17 mouse cellular contexts compared by ENCODE assay signal in the genomic region with DNA sequence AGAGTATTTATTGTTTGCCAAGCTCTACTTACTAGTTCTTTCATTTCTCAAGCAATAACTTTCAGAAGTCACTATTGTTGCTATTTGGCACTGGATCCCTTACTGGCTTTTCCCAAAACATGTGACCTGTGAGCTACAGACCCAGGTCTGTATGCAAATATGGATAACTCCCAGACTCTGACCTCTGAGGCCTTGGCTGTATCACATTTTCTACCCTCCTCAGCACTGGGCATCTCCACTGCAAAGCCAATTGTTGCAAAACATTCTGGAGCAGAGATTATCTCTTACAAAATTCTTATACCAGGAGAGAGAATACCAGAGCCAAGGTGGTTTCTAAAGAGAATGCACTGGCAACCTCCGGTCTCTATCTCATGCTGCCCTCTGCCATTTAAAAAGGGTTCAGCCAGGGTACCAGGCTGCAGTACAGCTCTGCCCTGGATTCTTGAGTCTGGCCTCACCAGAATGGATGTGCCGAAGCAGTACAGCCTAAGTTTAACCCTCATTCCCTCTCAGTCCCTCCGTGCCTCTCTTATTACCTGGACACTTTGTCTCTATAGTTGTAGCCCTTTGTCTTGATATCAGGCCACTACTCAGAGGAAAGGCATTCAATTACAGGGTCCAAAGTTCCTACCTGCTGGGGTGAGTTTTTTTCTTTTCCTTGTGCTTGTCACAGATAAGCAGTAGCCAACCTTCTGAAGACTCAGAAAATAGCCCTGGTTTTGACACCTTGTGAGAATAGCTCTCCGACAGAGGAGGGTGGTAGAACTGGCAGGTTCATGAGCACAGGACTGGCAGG.
DNase-seq lines count a peak whose midpoint lies in the region; ATAC-seq and TF ChIP-seq lines count a peak whose summit lies in the region.
"Had no signal": no experiment of that assay in that cellular context is flagged by ENCODE, and none has a peak within 500 bp of the region (broad histone marks: within the 10 kb centered on the region; RNA-seq: fewer than 3 reads in every experiment).

No protein-coding gene starts in this region.

- TF ChIP-seq CTCF in intestine, postnatal 0 days (IDR thresholded peaks at IDR 0.05; ENCODE audit: low read depth) = no peak

- H3K4me3 ChIP-seq in intestine, postnatal 0 days (ENCODE audit: low read depth, low read length) = no peak overlapping the region
- H3K4me3 ChIP-seq in stomach, embryonic 16.5 days (replicated peaks; ENCODE audit: low read length) = no peak overlapping the region
- H3K4me3 ChIP-seq in forebrain, embryonic 10.5 days = no peak overlapping the region
- H3K4me3 ChIP-seq: embryonic facial prominence, embryonic 12.5 days; forebrain, embryonic 13.5 days; heart, embryonic 12.5 days had no signal

- H3K9ac ChIP-seq in intestine, postnatal 0 days (ENCODE audit: low read depth, low read length) = no peak overlapping the region
- H3K9ac ChIP-seq in stomach, embryonic 16.5 days (ENCODE audit: low read length) = no peak overlapping the region
- H3K9ac ChIP-seq: embryonic facial prominence, embryonic 12.5 days; forebrain, embryonic 13.5 days; forebrain, postnatal 0 days; heart, embryonic 12.5 days had no signal

- DNase-seq in fat pad, adult 2 months (ENCODE audit: extremely low read depth, low read depth, low spot score) = peak; percentile 46
- peak; percentile 47 for DNase-seq in gonadal fat pad, adult 2 months (ENCODE audit: low read depth)
- DNase-seq in adrenal gland, postnatal 4 days (ENCODE audit: low spot score in 2 of 2) = no peak
- no peak for DNase-seq in left cerebral cortex, adult 18-20 months (ENCODE audit: low spot score in 2 of 2)
- DNase-seq in forebrain, embryonic 10.5 days (ENCODE audit: extremely low spot score, low spot score) = no peak
- DNase-seq: adrenal gland, postnatal 10 days; cerebellum, adult 11-12 months; cerebellum, adult 9-10 months; cerebellum, postnatal 25 days; gastrocnemius, postnatal 14 days; heart, postnatal 36 days had no signal

- 42% methylated on average over 4 of the region's 4 CpGs for WGBS in intestine, postnatal 0 days
- WGBS in stomach, embryonic 16.5 days = 74% methylated on average over 4 of the region's 4 CpGs
- 88% methylated on average over 4 of the region's 4 CpGs for WGBS in forebrain, embryonic 10.5 days

- ATAC-seq in intestine, postnatal 0 days = peak; percentile 91
- ATAC-seq in stomach, embryonic 16.5 days (ENCODE audit: insufficient read depth, low FRiP score) = peak; percentile 74
- ATAC-seq: forebrain, postnatal 0 days had no signal

- H3K9me3 ChIP-seq in intestine, postnatal 0 days (ENCODE audit: control insufficient read depth) = no peaks in the 10 kb centered on the region
- no peaks in the 10 kb centered on the region for H3K9me3 ChIP-seq in stomach, embryonic 16.5 days (replicated peaks; ENCODE audit: control insufficient read depth, low read length)
- no peaks in the 10 kb centered on the region for H3K9me3 ChIP-seq in forebrain, embryonic 10.5 days
- H3K9me3 ChIP-seq: embryonic facial prominence, embryonic 12.5 days; forebrain, embryonic 13.5 days; heart, embryonic 12.5 days had no signal

- no peak overlapping the region for H3K27ac ChIP-seq in intestine, postnatal 0 days (ENCODE audit: low read depth, low read length)
- no peak overlapping the region for H3K27ac ChIP-seq in stomach, embryonic 16.5 days (ENCODE audit: low read length)
- H3K27ac ChIP-seq in forebrain, embryonic 10.5 days = no peak overlapping the region
- H3K27ac ChIP-seq: embryonic facial prominence, embryonic 12.5 days; forebrain, embryonic 13.5 days had no signal

- no peaks in the 10 kb centered on the region for H3K36me3 ChIP-seq in intestine, postnatal 0 days (ENCODE audit: control insufficient read depth, insufficient read depth)
- H3K36me3 ChIP-seq in stomach, embryonic 16.5 days (ENCODE audit: control insufficient read depth, insufficient read depth, low read length) = no peaks in the 10 kb centered on the region
- H3K36me3 ChIP-seq in forebrain, embryonic 10.5 days (replicated peaks) = no peaks in the 10 kb centered on the region
- H3K36me3 ChIP-seq: embryonic facial prominence, embryonic 12.5 days; heart, embryonic 12.5 days had no signal

- no peaks in the 10 kb centered on the region for H3K27me3 ChIP-seq in intestine, postnatal 0 days (replicated peaks; ENCODE audit: control insufficient read depth, insufficient read depth, low read length)
- no peaks in the 10 kb centered on the region for H3K27me3 ChIP-seq in stomach, embryonic 16.5 days (ENCODE audit: control insufficient read depth, insufficient read depth, low read length)
- no peaks in the 10 kb centered on the region for H3K27me3 ChIP-seq in forebrain, embryonic 10.5 days (ENCODE audit: poor library complexity, severe bottlenecking)
- H3K27me3 ChIP-seq: embryonic facial prominence, embryonic 12.5 days; heart, embryonic 12.5 days had no signal

- H3K4me2 ChIP-seq in intestine, postnatal 0 days (replicated peaks; ENCODE audit: low read depth) = no peak overlapping the region
- no peak overlapping the region for H3K4me2 ChIP-seq in stomach, embryonic 16.5 days (ENCODE audit: low read depth, low read length)
- H3K4me2 ChIP-seq: embryonic facial prominence, embryonic 12.5 days; forebrain, embryonic 13.5 days; heart, embryonic 12.5 days had no signal

- no peaks in the 10 kb centered on the region for H3K4me1 ChIP-seq in intestine, postnatal 0 days (replicated peaks; ENCODE audit: control insufficient read depth, insufficient read depth, low read length)
- H3K4me1 ChIP-seq in stomach, embryonic 16.5 days (ENCODE audit: control insufficient read depth, insufficient read depth, low read length) = no peaks in the 10 kb centered on the region
- no peaks in the 10 kb centered on the region for H3K4me1 ChIP-seq in forebrain, embryonic 10.5 days
- H3K4me1 ChIP-seq: embryonic facial prominence, embryonic 12.5 days; heart, embryonic 12.5 days had no signal

Comparison
In these comparisons a context has a peak if more than half of its experiments do, and no peak if none do; other contexts are left out.
1. DNase-seq: peak in fat pad, adult 2 months (single experiment) and gonadal fat pad, adult 2 months (single experiment); none in adrenal gland, postnatal 4 days (0 of 2), left cerebral cortex, adult 18-20 months (0 of 2) and forebrain, embryonic 10.5 days (single experiment).